Mouse (Mus musculus) megakaryocyte-erythroid progenitor cell, adult 5-6 weeks (primary cell): ENCODE results near the gene Ms4a6d. TPM values are rescaled to one million over a fixed set of nuclear protein-coding genes. Genes with fewer than 3 reads are reported as not detected.
"Not testable (repeated sequence)": the region's sequence is repeated elsewhere in the genome, so short reads cannot be mapped to it uniquely, and the experiment has no call there.

ENCODE experiments used
- ATAC-seq: replicated peaks from 2 replicates; pipeline ENCODE4 v1.8.0; 2016; ENCODE audit warnings: mild to moderate bottlenecking, inconsistent platforms; ENCODE audit not compliant: severe bottlenecking, poor library complexity, low FRiP score, low TSS enrichment
- total RNA-seq, 2 experiments: library from RNA; stranded (forward) in 1 of 2; stranded (reverse) in 1 of 2; fragments of 200-1000, 215-1000 nt in 1 of 2; fragments of >200 nt in 1 of 2; fragmentation: Nextera tagmentation in 1 of 2; gene quantifications; 2 replicates each; pipeline ENCODE4 v1.2.3; 2014 to 2017

Gene Ms4a6d
- total RNA-seq, 2 experiments from 2014 or later = not detected

GRCm38 (mm10) chr19:11589205-11589604 is 15.4 kb downstream of the Ms4a6d start:
- ATAC-seq = no peak

- no peak for ATAC-seq
Measured at GRCm38 (mm10) chr19:11574965-11575364, 29.7 kb downstream of the Ms4a6d start.

GRCm38 (mm10) chr19:11559560-11559959 is 45.1 kb downstream of the Ms4a6d start:
- not testable (repeated sequence) for ATAC-seq

GRCm38 (mm10) chr19:11554726-11555125 is 49.9 kb downstream of the Ms4a6d start:
- no peak for ATAC-seq

- ATAC-seq = no peak
Measured at GRCm38 (mm10) chr19:11547911-11548310, 56.7 kb downstream of the Ms4a6d start.

GRCm38 (mm10) chr19:11544383-11544782 is 60.3 kb downstream of the Ms4a6d start:
- not testable (repeated sequence) for ATAC-seq

GRCm38 (mm10) chr19:11540166-11540821 is 64.4 kb downstream of the Ms4a6d start:
- ATAC-seq = not testable (repeated sequence)

GRCm38 (mm10) chr19:11537336-11537735 is 67.3 kb downstream of the Ms4a6d start:
- no peak for ATAC-seq

Other genes starting within 250 kb of the Ms4a6d start
- gene Ms4a4a, start 229.3 kb downstream of the Ms4a6d start, total RNA-seq (2014; fragmentation: Nextera tagmentation) = not detected in 2 replicates
- not detected in 2 replicates for gene Ms4a4a, start 229.3 kb downstream of the Ms4a6d start, total RNA-seq (2017)
- not detected in 2 replicates for gene Ms4a4c, start 200.1 kb downstream of the Ms4a6d start, total RNA-seq (2014; fragmentation: Nextera tagmentation)
- gene Ms4a4c, start 200.1 kb downstream of the Ms4a6d start, total RNA-seq (2017) = not detected in 2 replicates
- 2.6 and 17.3 TPM in 2 replicates for gene Ms4a4b, start 161.3 kb downstream of the Ms4a6d start, total RNA-seq (2014; fragmentation: Nextera tagmentation)
- 14.1 TPM in 1 of 2 replicates, not detected in the other for gene Ms4a4b, start 161.3 kb downstream of the Ms4a6d start, total RNA-seq (2017)
- 1.3 TPM in 1 of 2 replicates, not detected in the other for gene Ms4a6c, start 135.5 kb downstream of the Ms4a6d start, total RNA-seq (2014; fragmentation: Nextera tagmentation)
- 0.85 and 4.3 TPM in 2 replicates for gene Ms4a6c, start 135.5 kb downstream of the Ms4a6d start, total RNA-seq (2017)
- 0.59 and 1.0 TPM in 2 replicates for gene Gm8369, start 118.9 kb downstream of the Ms4a6d start, total RNA-seq (2014; fragmentation: Nextera tagmentation)
- not detected in 2 replicates for gene Gm8369, start 118.9 kb downstream of the Ms4a6d start, total RNA-seq (2017)
- gene Ms4a6b, start 88.3 kb downstream of the Ms4a6d start, total RNA-seq (2014; fragmentation: Nextera tagmentation) = 2.2 and 5.3 TPM in 2 replicates
- gene Ms4a6b, start 88.3 kb downstream of the Ms4a6d start, total RNA-seq (2017) = 0.69 and 2.1 TPM in 2 replicates
- gene Ms4a4d, start 68.0 kb downstream of the Ms4a6d start, total RNA-seq (2014; fragmentation: Nextera tagmentation) = not detected in 2 replicates
- not detected in 2 replicates for gene Ms4a4d, start 68.0 kb downstream of the Ms4a6d start, total RNA-seq (2017)
- gene Ms4a2, start 18.9 kb upstream of the Ms4a6d start, total RNA-seq (2014; fragmentation: Nextera tagmentation) = 0.96 and 1.6 TPM in 2 replicates
- 2.8 and 5.3 TPM in 2 replicates for gene Ms4a2, start 18.9 kb upstream of the Ms4a6d start, total RNA-seq (2017)
- gene Ms4a3, start 36.0 kb upstream of the Ms4a6d start, total RNA-seq (2014; fragmentation: Nextera tagmentation) = 5.3 TPM in 1 of 2 replicates, not detected in the other
- gene Ms4a3, start 36.0 kb upstream of the Ms4a6d start, total RNA-seq (2017) = 0.14 and 3.0 TPM in 2 replicates
- gene Oosp2, start 55.7 kb upstream of the Ms4a6d start, total RNA-seq (2014; fragmentation: Nextera tagmentation) = not detected in 2 replicates
- not detected in 2 replicates for gene Oosp2, start 55.7 kb upstream of the Ms4a6d start, total RNA-seq (2017)
- not detected in 2 replicates for gene Oosp1, start 86.3 kb upstream of the Ms4a6d start, total RNA-seq (2014; fragmentation: Nextera tagmentation)
- gene Oosp1, start 86.3 kb upstream of the Ms4a6d start, total RNA-seq (2017) = 3.4 TPM in 1 of 2 replicates, not detected in the other
- gene Oosp3, start 92.2 kb upstream of the Ms4a6d start, total RNA-seq (2014; fragmentation: Nextera tagmentation) = not detected in 2 replicates
- gene Oosp3, start 92.2 kb upstream of the Ms4a6d start, total RNA-seq (2017) = not detected in 2 replicates
- not detected in 2 replicates for gene Gif, start 142.7 kb upstream of the Ms4a6d start, total RNA-seq (2014; fragmentation: Nextera tagmentation)
- gene Gif, start 142.7 kb upstream of the Ms4a6d start, total RNA-seq (2017) = not detected in 2 replicates
- 73.6 and 85.5 TPM in 2 replicates for gene Mrpl16, start 165.5 kb upstream of the Ms4a6d start, total RNA-seq (2014; fragmentation: Nextera tagmentation)
- 112 and 131 TPM in 2 replicates for gene Mrpl16, start 165.5 kb upstream of the Ms4a6d start, total RNA-seq (2017)
- gene Stx3, start 214.6 kb upstream of the Ms4a6d start, total RNA-seq (2014; fragmentation: Nextera tagmentation) = 5.6 and 8.0 TPM in 2 replicates
- 6.2 and 16.5 TPM in 2 replicates for gene Stx3, start 214.6 kb upstream of the Ms4a6d start, total RNA-seq (2017)
- gene Olfr1417, start 234.4 kb upstream of the Ms4a6d start, total RNA-seq (2014; fragmentation: Nextera tagmentation) = not detected in 2 replicates
- 0.28 TPM in 1 of 2 replicates, not detected in the other for gene Olfr1417, start 234.4 kb upstream of the Ms4a6d start, total RNA-seq (2017)